Mouse (Mus musculus) kidney, postnatal 36 days (tissue): ENCODE data around the gene Lactbl1.

Source experiments
- DNase-seq, 2 experiments: peaks; one replicate each; pipeline ENCODE4 v3.0.0; 2021 to 2022; ENCODE audit warnings: mixed read lengths in 2 of 2

Lactbl1 gene

DNA sequence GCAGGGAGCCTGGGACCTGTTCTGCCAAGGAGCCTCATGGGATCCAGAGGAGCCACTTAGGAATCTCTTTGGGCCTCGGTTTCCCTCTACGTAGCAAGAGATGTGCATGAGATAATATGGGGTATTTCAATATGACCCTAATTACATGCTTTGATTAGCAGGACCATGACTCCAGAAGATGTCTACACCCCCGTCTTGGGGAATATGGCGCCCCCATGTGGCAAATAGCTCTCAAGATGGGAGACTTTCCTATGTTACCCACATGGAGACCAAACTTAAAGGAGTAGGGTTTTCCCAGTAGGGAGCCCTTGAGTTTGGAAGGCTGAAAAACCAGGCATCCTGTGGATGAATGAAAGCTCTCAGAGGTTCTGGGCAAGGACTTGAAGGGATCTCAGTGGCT, 65.7 kb downstream of the Lactbl1 start:
- no peak for DNase-seq
